Mouse (Mus musculus): ENCODE data around the gene Kxd1.
"Not testable (repeated sequence)": the region's sequence is repeated elsewhere in the genome, so short reads cannot be mapped to it uniquely, and the experiment has no call there.

Kxd1 gene

GRCm38 (mm10) chr8:70511770-70512169, 16.0 kb downstream of the Kxd1 start:
- DNase-seq, result no peak

GRCm38 (mm10) chr8:70511174-70511573, 16.6 kb downstream of the Kxd1 start:
- DNase-seq, result not testable (repeated sequence)

- DNase-seq, result peak; percentile 98 to 99
These were observed 17.4 kb downstream of the Kxd1 start, which contains the start of gene Uba52 for GRCm38 (mm10) chr8:70510228-70510915. Gene Uba52 (minus strand): TSS chr8:70510801.

DNA sequence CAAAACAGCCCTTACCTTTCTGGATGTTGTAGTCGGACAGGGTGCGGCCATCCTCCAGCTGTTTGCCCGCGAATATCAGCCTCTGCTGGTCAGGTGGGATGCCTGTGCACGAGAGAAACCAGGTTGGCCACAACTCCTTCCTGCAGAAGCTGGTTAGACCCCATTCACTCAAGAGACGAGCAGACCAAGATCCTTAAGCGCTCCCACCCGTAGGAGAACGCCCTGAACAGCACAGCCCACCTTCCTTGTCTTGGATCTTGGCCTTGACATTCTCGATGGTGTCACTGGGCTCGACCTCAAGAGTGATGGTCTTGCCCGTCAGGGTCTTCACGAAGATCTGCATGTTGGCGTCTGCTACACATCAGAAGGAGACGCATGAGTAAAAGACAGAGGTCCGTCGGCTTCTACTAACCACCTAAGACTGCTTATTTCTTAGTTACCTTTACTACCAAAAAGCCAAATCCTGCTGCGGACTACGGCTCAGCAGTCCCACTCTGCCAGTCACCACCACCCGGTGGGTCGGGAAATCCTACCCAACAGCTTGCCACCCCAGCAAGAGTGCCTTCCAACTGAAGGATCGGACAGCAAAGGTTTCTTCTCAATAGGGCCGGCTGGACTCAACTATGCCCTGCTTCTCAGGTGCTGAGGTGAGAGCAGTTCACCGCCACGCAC, 18.3 kb downstream of the Kxd1 start:
- no peak for DNase-seq

DNA sequence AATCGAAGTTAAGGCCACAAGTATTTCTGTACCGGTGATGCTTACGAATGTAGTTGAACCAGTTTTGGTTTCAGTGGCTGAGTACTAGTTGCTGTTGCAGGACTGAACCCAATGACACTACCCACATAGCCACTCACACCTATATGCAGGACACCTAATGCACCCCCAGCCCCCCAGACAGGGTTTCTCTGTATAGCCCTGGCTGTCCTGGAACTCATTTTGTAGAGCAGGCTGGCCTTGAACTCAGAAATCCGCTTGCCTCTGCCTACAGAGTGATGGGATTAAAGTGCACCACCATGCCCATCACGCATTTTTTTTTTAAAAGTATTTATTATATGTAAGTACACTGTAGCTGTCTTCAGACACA, 20.7 kb downstream of the Kxd1 start:
- no peak for DNase-seq

- DNase-seq, result peak; percentile 97 to 98
These were observed 21.3 kb downstream of the Kxd1 start, which contains the start of gene Rex1bd for GRCm38 (mm10) chr8:70506328-70507026. Gene Rex1bd (minus strand): TSS chr8:70506752.

DNA sequence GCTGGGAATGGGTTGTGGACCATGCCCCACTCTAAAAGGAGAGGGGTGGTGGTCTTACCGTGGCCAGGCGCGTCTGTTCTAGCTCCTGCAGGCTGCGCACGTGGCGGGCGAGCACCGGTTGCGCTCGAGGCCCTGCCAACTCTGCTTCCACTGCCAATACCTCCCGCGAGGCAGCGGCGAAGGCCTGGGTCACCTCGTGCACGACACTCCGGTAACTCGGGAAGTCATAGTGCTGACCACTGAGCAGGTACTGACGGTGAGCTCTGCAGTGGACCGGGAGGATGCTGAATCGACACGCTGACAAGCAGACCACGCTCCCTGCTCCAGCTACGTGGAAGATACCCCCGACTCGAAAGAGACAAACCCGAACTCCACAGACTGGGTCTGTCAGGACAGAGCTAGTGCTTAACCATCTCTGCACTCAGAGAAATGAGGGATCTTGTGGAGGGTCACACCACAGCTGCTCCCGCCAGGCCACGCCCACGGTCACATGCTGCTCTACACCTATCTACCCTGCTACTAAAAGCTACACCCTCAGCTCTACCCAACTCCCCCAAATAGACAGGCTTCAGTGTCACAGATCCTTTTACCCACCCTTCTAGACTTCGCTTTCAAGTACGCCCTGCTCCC, 21.9 kb downstream of the Kxd1 start:
- no peak for DNase-seq

- DNase-seq, result peak; percentile 94 to 97
These were observed 22.9 kb downstream of the Kxd1 start for GRCm38 (mm10) chr8:70504851-70505250.

DNA sequence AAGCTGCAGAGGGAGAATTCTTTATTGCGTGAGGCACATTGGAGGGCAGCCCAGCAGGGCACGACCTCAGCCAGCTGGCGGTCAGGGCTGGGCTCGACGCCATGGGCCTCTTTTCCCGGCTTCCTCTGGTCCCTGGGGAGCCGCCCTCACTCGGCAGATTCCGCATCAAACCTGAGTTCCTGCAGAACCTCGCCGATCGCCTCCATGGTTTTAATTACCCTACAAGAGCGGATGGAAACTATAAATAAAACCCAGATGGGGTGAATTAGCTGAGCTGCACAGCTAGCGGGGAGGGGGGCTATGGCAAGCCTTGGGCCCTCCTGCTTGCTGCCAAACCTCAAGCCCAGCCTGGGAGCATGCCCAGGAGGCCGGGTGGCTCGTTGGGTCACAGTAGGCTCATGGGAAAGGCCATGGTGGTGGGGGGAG, 23.5 kb downstream of the Kxd1 start:
- DNase-seq, result peak; percentile 57 to 65

- DNase-seq, result peak; percentile 83 to 86
These were observed 24.6 kb downstream of the Kxd1 start for GRCm38 (mm10) chr8:70503062-70503750.

DNA sequence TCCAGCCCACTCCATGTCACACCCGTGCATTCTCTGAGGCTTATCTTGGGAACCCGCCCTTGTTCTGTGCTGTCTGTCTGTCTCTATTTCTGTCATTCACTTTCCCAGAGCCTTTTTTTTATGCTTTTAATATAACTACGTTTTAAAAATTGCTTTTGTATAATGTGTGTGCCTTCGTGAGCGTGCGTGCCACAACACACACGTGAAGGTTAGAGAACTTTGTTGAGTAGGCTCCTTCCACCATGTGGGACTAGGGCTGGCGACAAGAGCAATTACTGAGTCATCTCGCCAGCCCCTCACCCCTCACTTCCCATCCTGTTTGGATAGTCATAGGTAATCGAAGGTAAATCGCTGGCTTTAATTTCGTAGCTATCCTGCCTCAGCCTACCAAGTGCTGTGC, 25.2 kb downstream of the Kxd1 start:
- DNase-seq, result no peak

DNA sequence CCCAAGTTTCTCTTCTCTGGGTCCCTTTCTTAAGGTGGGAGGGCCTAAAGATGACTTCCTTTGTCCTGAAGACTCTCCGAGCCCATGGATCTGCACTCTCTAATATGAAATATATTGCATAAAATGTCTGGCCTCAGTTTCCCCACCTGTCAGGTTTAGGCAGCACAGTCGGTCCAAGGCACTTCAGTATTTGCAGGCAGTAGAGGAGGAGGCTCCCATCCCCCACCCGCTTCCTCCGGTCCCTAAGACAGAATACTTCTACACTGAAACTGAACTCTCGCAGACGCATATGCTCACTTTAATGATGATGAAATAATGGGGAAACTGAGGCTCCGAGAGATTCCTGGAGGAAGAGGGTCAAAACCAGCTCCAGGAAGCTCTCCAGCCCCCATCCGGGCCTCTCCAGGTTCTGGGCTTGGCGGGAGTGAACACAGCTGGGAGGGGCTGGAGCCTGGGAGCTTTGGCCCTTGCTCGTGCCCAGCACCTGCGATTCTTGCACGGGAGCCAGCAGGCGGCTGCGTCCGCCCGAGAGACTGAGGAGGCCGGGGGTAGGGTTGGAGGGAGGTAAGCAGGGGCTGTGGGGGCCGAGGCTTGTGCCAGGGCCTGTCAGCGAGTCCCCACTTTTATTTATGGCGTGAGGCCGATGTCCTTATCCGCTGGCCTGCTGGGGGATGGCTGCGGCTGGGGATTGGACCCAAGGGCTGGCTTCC, 25.8 kb downstream of the Kxd1 start:
- DNase-seq, result peak; percentile 67 to 69

- DNase-seq, result peak; percentile 73
These were observed 27.1 kb downstream of the Kxd1 start for GRCm38 (mm10) chr8:70500386-70501301.

DNA sequence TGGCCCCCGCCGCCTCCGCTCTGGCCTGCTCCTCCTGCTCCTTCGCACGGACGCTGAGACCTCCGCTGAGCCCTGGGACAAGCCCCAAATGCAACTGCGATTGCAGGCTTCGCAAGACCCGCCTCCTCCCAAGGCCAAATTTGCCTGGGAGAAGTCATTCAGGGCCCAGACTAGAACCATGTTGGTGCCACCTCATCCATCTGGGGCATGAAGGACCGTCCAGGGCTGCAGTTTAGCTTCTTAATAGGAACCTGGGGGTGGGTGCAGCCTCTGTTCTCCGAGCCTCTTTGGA, 32.0 kb downstream of the Kxd1 start:
- DNase-seq, result no peak

DNA sequence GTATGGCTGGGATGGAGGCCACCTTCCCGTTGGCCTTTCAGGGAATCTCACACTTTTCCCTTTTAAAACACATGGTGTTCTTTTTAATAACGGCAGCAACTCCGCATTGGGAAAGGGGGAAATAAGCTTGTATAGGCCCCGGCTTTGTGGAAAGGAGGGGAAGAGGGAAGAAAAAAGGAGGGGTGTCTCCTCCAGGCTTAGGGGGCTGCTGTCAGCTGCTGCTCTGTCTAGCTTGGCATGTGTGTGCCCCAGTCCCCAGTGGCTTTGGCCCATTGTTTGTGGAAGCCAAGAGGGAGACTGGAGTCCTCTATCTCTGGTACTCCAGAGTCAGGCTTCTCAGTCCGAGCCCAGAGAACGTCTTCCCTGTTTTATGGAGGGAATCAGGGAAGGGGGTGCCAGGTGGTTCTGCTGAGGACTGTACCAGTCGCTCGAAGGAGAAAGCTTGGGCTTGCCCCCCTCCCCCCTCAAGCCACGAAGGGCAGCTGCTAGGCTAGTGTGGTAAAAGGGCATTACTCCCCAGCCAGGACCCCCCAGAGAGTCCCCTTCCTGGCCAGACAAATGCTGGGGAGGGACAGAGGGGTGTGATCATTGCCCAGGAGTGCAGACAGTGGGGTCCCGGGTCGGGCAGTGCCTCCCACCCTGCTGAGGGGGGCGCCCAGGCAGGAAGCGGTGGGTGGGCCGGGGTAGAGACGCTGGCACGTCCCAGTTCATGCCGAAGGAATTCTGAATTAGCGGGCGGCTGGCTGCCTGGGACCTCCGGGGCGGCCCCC, 32.6 kb downstream of the Kxd1 start:
- peak in 1 of 2 experiments; percentile 32 for DNase-seq

GRCm38 (mm10) chr8:70494416-70494945, 33.3 kb downstream of the Kxd1 start:
- DNase-seq, result peak in 1 of 2 experiments; percentile 24

GRCm38 (mm10) chr8:70493692-70494415, 33.9 kb downstream of the Kxd1 start:
- peak in 1 of 2 experiments; percentile 41 for DNase-seq

- peak in 1 of 2 experiments; percentile 33 for DNase-seq
These were observed 34.8 kb downstream of the Kxd1 start, which contains the start of gene Crlf1 for GRCm38 (mm10) chr8:70492664-70493640. Gene Crlf1 (plus strand): TSS chr8:70493158.
